Mouse (Mus musculus): Measurements from ENCODE around the gene Lpar1. TPM values are rescaled to one million over a fixed set of nuclear protein-coding genes. Genes with fewer than 3 reads are reported as not detected.

The Lpar1 gene
- 177 and 206 TPM in 2 replicates for polyA plus RNA-seq (2014; fragmentation: Nextera tagmentation; extraction: Ambion mirVana)

GRCm38 (mm10) chr4:58553631-58554358, at the start of gene Lpar1:
Gene Lpar1, minus strand, starts transcription at chr4:58553898.
- peak within 1 kb of the TSS; percentile 72 for H3K4me2 ChIP-seq (ENCODE audit: low read depth, low read length)
- no peaks in the 10 kb centered on the region; the same call in 1 of the 2 replicates for H3K4me1 ChIP-seq (ENCODE audit: control insufficient read depth, insufficient read depth, low read length)
- peak within 1 kb of the TSS; percentile 84 for H3K9ac ChIP-seq (replicated peaks; ENCODE audit: low read length)
- peak within 1 kb of the TSS; percentile 63 for H3K4me3 ChIP-seq (ENCODE audit: low read depth, low read length)
- WGBS: 3% methylated on average over 19 of the region's 19 CpGs
- ATAC-seq (replicated peaks; ENCODE audit: insufficient number of reproducible peaks, low FRiP score, low TSS enrichment, low read depth) (peak; percentile 81), DNase-seq (ENCODE audit: low spot score) (peak; percentile 71)
- peak within 1 kb of the TSS; percentile 86 for H3K27ac ChIP-seq (replicated peaks; ENCODE audit: low read depth, low read length)
- H3K9me3 ChIP-seq (replicated peaks; ENCODE audit: control insufficient read depth, low read length): no peaks in the 10 kb centered on the region
- no peaks in the 10 kb centered on the region for H3K27me3 ChIP-seq (ENCODE audit: control insufficient read depth, insufficient read depth, low read length)
- no peaks in the 10 kb centered on the region for H3K36me3 ChIP-seq (replicated peaks; ENCODE audit: control insufficient read depth, insufficient read depth, low read depth, low read length)

GRCm38 (mm10) chr4:58585942-58586341, 32.2 kb upstream of the Lpar1 start:
- DNase-seq (ENCODE audit: low spot score) (no peak), ATAC-seq (replicated peaks; ENCODE audit: insufficient number of reproducible peaks, low FRiP score, low TSS enrichment, low read depth) (no peak)
- no peaks in the 10 kb centered on the region for H3K27me3 ChIP-seq (ENCODE audit: control insufficient read depth, insufficient read depth, low read length)
- H3K4me3 ChIP-seq (ENCODE audit: low read depth, low read length): no peak overlapping the region
- no peak overlapping the region for H3K9ac ChIP-seq (replicated peaks; ENCODE audit: low read length)
- H3K36me3 ChIP-seq (replicated peaks; ENCODE audit: control insufficient read depth, insufficient read depth, low read depth, low read length): no peaks in the 10 kb centered on the region
- 44% methylated on average over 2 of the region's 2 CpGs for WGBS
- H3K4me1 ChIP-seq (ENCODE audit: control insufficient read depth, insufficient read depth, low read length): no peaks in the 10 kb centered on the region
- H3K4me2 ChIP-seq (ENCODE audit: low read depth, low read length): no peak overlapping the region
- no peak overlapping the region for H3K27ac ChIP-seq (replicated peaks; ENCODE audit: low read depth, low read length)
- no peaks in the 10 kb centered on the region for H3K9me3 ChIP-seq (replicated peaks; ENCODE audit: control insufficient read depth, low read length)

DNA sequence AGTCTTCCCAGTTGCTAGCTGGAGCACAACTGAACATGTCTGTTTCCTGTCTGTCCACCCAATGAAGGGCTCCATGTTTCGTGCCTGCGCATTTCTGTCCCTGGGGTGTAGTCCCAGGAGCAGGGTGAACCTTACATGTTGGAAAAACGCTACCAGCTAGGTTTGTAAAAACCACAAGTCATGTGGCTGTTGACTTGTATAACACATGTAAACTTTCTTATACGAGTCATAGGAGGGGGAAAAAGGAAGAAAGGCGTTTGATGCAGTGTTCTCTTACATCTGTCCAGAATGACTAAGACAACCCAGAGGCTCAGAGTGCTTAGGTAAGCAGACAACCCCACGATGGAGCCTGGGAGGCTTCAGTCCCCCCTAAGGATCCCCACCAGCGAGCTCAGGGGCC, 27.5 kb upstream of the Lpar1 start:
- DNase-seq (ENCODE audit: low spot score) (no peak), ATAC-seq (replicated peaks; ENCODE audit: insufficient number of reproducible peaks, low FRiP score, low TSS enrichment, low read depth) (no peak)
- Histone ChIP-seq H3K4me3 (ENCODE audit: low read depth, low read length) (no peak overlapping the region), H3K9ac (replicated peaks; ENCODE audit: low read length) (no peak overlapping the region), H3K27ac (replicated peaks; ENCODE audit: low read depth, low read length) (peak overlapping the region; percentile 58; the same call in 1 of the 2 replicates), H3K9me3 (replicated peaks; ENCODE audit: control insufficient read depth, low read length) (no peaks in the 10 kb centered on the region), H3K27me3 (ENCODE audit: control insufficient read depth, insufficient read depth, low read length) (no peaks in the 10 kb centered on the region), H3K4me1 (ENCODE audit: control insufficient read depth, insufficient read depth, low read length) (no peaks in the 10 kb centered on the region; the same call in 1 of the 2 replicates), H3K36me3 (replicated peaks; ENCODE audit: control insufficient read depth, insufficient read depth, low read depth, low read length) (no peaks in the 10 kb centered on the region), H3K4me2 (ENCODE audit: low read depth, low read length) (no peak overlapping the region)
- WGBS: 70% methylated on average over 7 of the region's 7 CpGs

GRCm38 (mm10) chr4:58580516-58580915, 26.8 kb upstream of the Lpar1 start:
- Histone ChIP-seq H3K4me1 (ENCODE audit: control insufficient read depth, insufficient read depth, low read length) (no peaks in the 10 kb centered on the region; the same call in 1 of the 2 replicates), H3K27me3 (ENCODE audit: control insufficient read depth, insufficient read depth, low read length) (no peaks in the 10 kb centered on the region), H3K4me3 (ENCODE audit: low read depth, low read length) (no peak overlapping the region), H3K9me3 (replicated peaks; ENCODE audit: control insufficient read depth, low read length) (no peaks in the 10 kb centered on the region), H3K9ac (replicated peaks; ENCODE audit: low read length) (no peak overlapping the region), H3K4me2 (ENCODE audit: low read depth, low read length) (no peak overlapping the region), H3K36me3 (replicated peaks; ENCODE audit: control insufficient read depth, insufficient read depth, low read depth, low read length) (no peaks in the 10 kb centered on the region), H3K27ac (replicated peaks; ENCODE audit: low read depth, low read length) (0 out of 2 replicates have a peak overlapping the region, but pooled peaks have one; percentile 58)
- ATAC-seq (replicated peaks; ENCODE audit: insufficient number of reproducible peaks, low FRiP score, low TSS enrichment, low read depth) (no peak), DNase-seq (ENCODE audit: low spot score) (peak; percentile 74)
- WGBS: 41% methylated on average over 5 of the region's 5 CpGs

GRCm38 (mm10) chr4:58580098-58580497, 26.4 kb upstream of the Lpar1 start:
- no peak overlapping the region for H3K4me3 ChIP-seq (ENCODE audit: low read depth, low read length)
- H3K27me3 ChIP-seq (ENCODE audit: control insufficient read depth, insufficient read depth, low read length): no peaks in the 10 kb centered on the region
- no peaks in the 10 kb centered on the region for H3K9me3 ChIP-seq (replicated peaks; ENCODE audit: control insufficient read depth, low read length)
- peak overlapping the region; percentile 49; the same call in 1 of the 2 replicates for H3K27ac ChIP-seq (replicated peaks; ENCODE audit: low read depth, low read length)
- no peaks in the 10 kb centered on the region for H3K36me3 ChIP-seq (replicated peaks; ENCODE audit: control insufficient read depth, insufficient read depth, low read depth, low read length)
- H3K4me1 ChIP-seq (ENCODE audit: control insufficient read depth, insufficient read depth, low read length): no peaks in the 10 kb centered on the region; the same call in 1 of the 2 replicates
- DNase-seq (ENCODE audit: low spot score) (peak; percentile 70), ATAC-seq (replicated peaks; ENCODE audit: insufficient number of reproducible peaks, low FRiP score, low TSS enrichment, low read depth) (peak; percentile 65; the same call in 1 of the 2 replicates)
- no peak overlapping the region for H3K9ac ChIP-seq (replicated peaks; ENCODE audit: low read length)
- 54% methylated on average over 10 of the region's 10 CpGs for WGBS
- no peak overlapping the region; the same call in 1 of the 2 replicates for H3K4me2 ChIP-seq (ENCODE audit: low read depth, low read length)

DNA sequence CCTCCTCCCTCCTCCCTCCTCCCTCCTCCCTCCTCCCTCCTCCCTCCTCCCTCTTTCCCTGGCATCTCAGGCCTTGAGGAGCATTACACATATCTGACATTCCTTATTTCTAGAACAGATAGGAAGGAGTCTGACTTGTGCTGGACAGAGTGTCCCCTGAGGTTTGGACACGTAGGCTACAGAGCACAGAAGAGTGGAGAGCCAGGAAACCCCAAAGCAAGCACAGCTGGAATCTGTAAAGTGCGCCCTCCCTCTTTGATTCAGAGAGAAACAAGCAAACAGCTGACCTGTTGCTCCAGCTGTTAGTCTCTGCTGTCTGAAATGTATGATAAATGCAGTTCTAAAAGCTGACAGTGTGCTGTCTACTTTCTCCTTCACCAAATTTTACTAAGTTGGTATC, 24.8 kb upstream of the Lpar1 start:
- DNase-seq (ENCODE audit: low spot score): peak; percentile 71
- H3K9me3 ChIP-seq (replicated peaks; ENCODE audit: control insufficient read depth, low read length): no peaks in the 10 kb centered on the region
- no peaks in the 10 kb centered on the region for H3K36me3 ChIP-seq (replicated peaks; ENCODE audit: control insufficient read depth, insufficient read depth, low read depth, low read length)
- H3K27ac ChIP-seq (replicated peaks; ENCODE audit: low read depth, low read length): no peak overlapping the region
- H3K27me3 ChIP-seq (ENCODE audit: control insufficient read depth, insufficient read depth, low read length): no peaks in the 10 kb centered on the region
- no peak for ATAC-seq (replicated peaks; ENCODE audit: insufficient number of reproducible peaks, low FRiP score, low TSS enrichment, low read depth)
- H3K4me2 ChIP-seq (ENCODE audit: low read depth, low read length): no peak overlapping the region
- H3K4me1 ChIP-seq (ENCODE audit: control insufficient read depth, insufficient read depth, low read length): no peaks in the 10 kb centered on the region; the same call in 1 of the 2 replicates
- H3K9ac ChIP-seq (replicated peaks; ENCODE audit: low read length): no peak overlapping the region
- no peak overlapping the region for H3K4me3 ChIP-seq (ENCODE audit: low read depth, low read length)
- 17% methylated on average over 2 of the region's 2 CpGs for WGBS

GRCm38 (mm10) chr4:58577382-58578048, 23.8 kb upstream of the Lpar1 start:
- WGBS: 52% methylated on average over 5 of the region's 5 CpGs
- no peak for DNase-seq (ENCODE audit: low spot score)

GRCm38 (mm10) chr4:58575831-58576230, 22.1 kb upstream of the Lpar1 start:
- 86% methylated on average over 6 of the region's 6 CpGs for WGBS
- DNase-seq (ENCODE audit: low spot score): no peak
- ATAC-seq (replicated peaks; ENCODE audit: insufficient number of reproducible peaks, low FRiP score, low TSS enrichment, low read depth): no peak

More at GRCm38 (mm10) chr4:58577382-58578048, 23.8 kb upstream of the Lpar1 start:
- H3K4me3 ChIP-seq (ENCODE audit: low read depth, low read length): no peak overlapping the region
- no peak overlapping the region for H3K4me2 ChIP-seq (ENCODE audit: low read depth, low read length)
- no peak overlapping the region for H3K27ac ChIP-seq (replicated peaks; ENCODE audit: low read depth, low read length)
- no peaks in the 10 kb centered on the region for H3K9me3 ChIP-seq (replicated peaks; ENCODE audit: control insufficient read depth, low read length)
- no peaks in the 10 kb centered on the region for H3K27me3 ChIP-seq (ENCODE audit: control insufficient read depth, insufficient read depth, low read length)
- H3K36me3 ChIP-seq (replicated peaks; ENCODE audit: control insufficient read depth, insufficient read depth, low read depth, low read length): no peaks in the 10 kb centered on the region
- ATAC-seq (replicated peaks; ENCODE audit: insufficient number of reproducible peaks, low FRiP score, low TSS enrichment, low read depth): no peak
- H3K4me1 ChIP-seq (ENCODE audit: control insufficient read depth, insufficient read depth, low read length): no peaks in the 10 kb centered on the region; the same call in 1 of the 2 replicates
- no peak overlapping the region for H3K9ac ChIP-seq (replicated peaks; ENCODE audit: low read length)

More at GRCm38 (mm10) chr4:58575831-58576230, 22.1 kb upstream of the Lpar1 start:
- Histone ChIP-seq H3K36me3 (replicated peaks; ENCODE audit: control insufficient read depth, insufficient read depth, low read depth, low read length) (no peaks in the 10 kb centered on the region), H3K4me1 (ENCODE audit: control insufficient read depth, insufficient read depth, low read length) (no peaks in the 10 kb centered on the region; the same call in 1 of the 2 replicates), H3K4me2 (ENCODE audit: low read depth, low read length) (no peak overlapping the region), H3K9ac (replicated peaks; ENCODE audit: low read length) (no peak overlapping the region), H3K9me3 (replicated peaks; ENCODE audit: control insufficient read depth, low read length) (no peaks in the 10 kb centered on the region), H3K4me3 (ENCODE audit: low read depth, low read length) (no peak overlapping the region), H3K27me3 (ENCODE audit: control insufficient read depth, insufficient read depth, low read length) (no peaks in the 10 kb centered on the region), H3K27ac (replicated peaks; ENCODE audit: low read depth, low read length) (no peak overlapping the region)

Data from embryonic facial prominence, embryonic 11.5 days (tissue).